Mouse (Mus musculus) right cerebral cortex, postnatal 36 days (tissue): Measurements from ENCODE around the gene Opa1.
A peak's percentile ranks its signal among the peaks of the same experiment; 100 is the strongest.

Experiments used
- DNase-seq, 2 experiments: peaks; one replicate each; pipeline ENCODE4 v3.0.0; 2022; ENCODE audit warnings: low spot score in 2 of 2, mixed read lengths in 1 of 2

Gene Opa1

DNA sequence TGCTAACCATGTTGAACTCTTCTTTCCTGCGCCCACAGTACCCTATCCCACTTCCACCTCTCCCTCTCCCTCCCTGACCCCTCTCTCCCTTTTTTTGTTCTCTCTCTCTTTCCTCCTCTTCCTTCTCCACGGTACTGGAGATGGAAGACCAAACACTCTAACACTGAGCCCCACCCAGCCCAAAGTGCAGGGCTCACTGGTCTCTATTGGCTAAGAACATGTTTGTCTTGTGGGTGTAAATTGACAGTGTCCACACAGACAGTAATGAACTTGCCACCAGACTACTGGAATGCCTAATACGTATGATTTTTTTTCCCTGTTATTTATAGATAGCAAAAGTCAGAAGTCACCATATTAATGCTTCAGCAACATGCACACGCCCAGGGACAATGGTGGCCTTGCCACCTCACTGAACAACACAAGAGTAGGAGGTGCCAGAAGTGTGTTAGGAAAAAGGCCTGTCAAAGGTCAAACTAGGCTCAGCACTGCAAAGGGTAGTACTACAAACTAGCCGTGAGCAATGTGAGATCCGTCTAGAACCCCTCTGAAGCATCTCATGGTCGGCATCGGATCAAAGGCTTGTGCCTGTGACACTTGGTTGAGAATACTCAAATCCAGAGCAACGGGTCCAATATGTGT, 77.2 kb downstream of the Opa1 start:
- no peak for DNase-seq

DNA sequence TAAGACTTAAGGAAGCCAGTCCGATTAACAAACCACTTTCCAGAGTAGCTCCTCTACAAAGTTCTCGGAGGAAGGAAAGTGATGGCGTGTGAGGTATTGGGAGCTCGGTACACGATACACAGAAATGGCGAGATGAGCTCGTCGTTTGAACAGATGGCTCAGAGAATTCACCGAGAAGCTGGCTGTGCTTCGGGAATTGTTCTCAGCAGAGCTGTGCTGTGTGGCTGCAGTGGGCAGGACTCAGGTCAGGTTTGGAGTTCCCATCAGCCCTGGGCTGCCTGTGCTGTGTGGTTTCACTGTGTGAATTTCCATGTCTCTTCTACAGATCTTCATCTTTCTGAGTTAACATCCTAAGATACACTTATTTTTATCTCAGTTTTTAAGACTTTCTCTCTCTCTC, 77.8 kb downstream of the Opa1 start:
- DNase-seq, result no peak

DNA sequence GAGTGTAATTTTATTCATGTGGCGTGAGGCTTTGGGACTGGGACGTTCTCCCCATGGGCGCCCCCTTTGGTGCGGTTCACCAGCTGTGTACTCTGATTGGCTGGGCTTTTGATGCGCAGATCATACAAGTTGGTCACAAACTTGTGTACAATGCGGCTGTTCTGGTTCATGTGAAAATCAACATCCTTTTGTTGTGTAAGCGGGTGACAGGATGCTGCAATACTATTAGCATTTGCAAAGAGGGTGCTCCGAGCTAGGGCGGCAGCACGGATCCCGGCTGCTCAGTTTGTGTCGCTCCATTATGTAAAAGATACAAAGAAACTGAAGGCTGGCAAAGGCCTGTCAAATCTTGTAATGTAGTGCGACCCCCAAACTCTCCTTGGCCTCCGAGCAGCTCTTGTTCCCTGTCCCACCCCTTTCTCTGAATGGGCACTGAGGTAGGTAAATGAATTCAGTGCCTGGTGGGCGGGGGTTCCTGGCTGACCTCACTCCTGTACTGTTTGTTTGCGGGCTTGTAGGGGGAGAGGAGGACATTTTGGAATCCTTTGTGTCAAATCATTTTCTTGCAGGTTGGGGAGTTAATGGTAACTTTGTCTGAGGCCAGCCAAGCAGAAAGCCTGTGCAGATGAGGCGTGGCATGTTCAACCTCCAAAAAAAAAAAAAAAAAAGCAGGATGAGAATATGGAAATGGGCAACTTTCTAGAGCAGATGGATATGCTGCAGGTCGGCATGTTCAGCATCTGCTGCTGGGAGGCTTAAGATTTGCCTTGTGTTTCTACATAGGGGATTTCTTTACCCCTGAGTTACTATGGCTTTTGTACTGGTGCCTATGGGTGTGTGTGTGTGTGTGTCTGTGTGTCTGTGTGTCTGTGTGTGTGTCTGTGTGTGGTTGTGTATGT, 78.8 kb downstream of the Opa1 start:
- DNase-seq, result peak in 1 of 2 experiments; percentile 14

DNA sequence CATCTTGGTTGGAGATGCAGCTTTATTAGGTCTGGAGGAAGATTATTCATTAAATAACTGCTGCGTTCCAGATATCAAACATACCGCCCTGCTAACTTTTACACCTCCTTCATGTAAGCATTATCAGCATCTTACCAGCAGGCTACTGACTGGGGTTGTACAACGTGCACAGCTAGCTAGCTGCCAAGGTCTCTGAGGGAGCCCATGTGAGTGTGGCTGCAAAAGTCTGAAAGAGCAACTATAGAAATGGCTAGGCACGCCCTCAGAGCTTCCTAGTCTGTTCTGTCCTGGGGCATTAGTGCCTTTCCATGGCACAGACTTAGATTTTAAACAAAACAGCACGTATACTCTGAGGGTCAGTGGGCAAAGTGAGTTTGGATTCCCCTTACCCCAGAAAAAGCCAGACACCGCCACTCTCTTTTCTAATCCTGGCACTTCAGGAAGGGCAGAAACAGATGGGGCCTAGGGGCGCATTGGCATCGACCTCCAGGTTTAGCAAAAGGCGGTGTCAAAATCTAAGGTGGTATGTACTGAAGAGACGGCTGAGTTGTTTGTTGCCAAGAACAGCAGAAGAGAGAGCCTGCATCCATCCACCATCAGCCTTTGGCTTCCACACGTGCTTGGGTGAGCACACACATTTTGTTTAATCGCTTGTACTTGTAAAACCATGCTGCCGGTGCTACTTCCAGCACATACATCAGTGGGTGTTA, 80.1 kb downstream of the Opa1 start:
- no peak for DNase-seq

DNA sequence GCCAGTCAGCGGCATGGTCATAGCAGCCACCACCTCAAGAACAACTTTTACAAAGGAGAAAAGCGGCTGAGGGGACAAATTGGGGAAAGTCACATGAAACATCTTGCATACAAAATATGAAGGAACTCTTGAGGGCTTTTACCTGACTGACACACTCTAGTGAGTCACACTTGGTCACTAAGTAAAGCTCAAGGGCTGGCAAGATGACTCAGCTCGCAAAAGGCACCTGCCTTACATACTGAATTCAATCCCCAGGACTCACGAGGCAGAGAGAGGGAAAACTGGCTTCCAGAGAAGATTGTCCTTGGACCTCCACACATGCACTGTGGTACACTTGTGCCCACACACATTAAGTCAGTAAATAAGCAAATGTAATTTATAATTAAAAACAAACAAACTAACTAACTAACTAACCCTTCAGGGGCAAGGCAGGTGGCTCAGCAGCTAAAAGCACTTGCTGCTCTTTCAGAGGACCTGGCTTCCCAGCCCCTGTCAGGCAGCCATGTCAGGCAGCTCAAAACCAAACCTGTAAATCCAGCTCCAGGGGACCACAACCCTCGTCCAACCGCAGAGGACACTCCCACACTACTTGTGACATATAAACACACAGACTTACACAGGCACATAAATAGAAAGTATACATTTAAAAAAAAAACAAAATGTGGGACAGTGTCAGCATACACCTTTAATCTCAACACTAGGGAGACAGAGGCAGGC, 84.1 kb downstream of the Opa1 start:
- no peak for DNase-seq

DNA sequence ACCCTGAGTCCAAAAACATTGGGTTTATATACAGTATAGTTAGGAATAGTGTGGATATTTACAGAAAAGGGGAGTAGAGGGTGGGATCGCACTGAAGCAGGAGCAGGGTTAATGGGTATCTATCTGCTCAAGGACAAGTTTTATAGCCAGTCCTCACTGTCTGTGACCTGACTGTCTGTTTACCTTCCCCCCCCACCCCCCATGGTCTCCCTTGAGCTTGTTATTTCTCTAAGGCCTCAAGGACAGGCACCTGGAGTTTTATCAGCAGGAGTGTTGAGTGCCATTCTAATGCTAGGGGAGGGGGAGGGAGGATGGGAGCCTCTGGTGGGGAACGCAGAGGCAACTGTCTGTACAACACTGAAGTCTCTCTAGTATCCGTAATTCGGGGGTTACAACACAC, 85.3 kb downstream of the Opa1 start:
- DNase-seq, result no peak

DNA sequence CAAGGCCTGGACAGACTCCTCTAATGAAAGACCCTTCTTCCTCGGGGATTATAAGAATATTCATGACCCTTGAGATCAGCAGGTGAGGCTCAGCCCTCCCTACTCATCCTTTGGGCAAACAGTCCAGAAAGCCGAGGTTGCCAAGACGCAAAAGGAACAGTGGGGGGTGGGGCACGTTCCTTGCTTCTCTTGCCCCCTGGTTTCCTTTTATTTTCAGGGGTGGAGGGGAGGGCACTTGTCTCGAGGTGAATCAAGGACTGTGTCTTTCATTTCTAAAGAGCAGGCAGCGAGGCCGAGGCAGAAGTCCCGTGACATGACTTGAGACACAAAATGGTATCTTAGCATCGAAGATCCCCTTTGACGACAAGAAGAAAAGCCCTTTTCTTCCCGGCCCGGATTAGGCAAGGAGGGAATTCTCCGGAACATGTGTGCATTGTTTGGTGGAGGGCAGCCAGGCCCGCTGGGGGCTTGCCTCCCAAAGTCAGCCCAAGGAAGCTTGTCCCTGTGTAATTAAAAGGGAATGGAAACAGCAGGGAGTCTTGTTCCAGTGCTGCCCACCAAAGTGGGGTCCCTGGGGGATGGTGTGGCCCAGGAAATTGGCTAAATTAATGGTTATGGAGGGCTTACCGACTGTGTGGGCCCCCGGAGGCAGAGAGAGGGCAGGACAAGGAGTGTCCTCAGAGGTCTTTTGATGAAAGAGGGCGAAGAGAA, 88.0 kb downstream of the Opa1 start:
- DNase-seq, result no peak

DNA sequence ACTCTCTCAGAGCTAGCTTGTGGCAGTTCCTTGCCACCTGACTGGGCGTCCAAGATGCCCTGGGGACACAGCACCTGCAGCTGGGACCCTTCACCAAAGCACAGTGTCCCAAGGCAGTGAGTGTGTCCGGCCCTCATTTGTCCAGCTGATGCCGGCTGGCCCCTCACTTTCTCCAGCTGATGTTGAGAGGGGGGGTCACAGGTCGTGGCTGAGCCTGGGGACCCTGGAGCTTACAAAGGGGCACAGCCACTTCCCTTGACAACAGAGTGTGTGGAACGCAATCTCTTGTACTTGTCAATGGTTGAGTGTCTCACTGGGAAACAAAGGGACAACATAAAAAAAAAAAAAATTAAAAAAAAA, 88.5 kb downstream of the Opa1 start:
- no peak for DNase-seq

DNA sequence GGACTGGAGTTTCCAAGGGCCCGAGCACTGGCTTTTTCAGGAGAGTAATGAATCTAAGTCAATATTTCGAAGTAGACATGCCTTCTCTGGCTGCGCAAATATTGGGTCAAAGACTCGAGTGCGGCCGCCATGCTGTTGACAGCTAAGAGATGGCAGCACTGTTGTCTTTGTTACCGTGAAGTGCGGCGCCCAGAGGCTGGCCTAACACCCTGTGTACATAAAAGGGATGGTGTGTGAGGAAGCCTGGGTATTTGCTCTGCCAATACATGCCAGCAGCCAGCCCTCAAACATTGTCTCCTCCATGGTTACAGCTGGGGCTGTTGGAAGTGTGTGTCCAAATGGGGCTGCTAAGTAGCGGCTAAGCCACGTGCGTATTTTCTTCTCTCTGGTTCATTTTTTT, 89.3 kb downstream of the Opa1 start:
- no peak for DNase-seq

DNA sequence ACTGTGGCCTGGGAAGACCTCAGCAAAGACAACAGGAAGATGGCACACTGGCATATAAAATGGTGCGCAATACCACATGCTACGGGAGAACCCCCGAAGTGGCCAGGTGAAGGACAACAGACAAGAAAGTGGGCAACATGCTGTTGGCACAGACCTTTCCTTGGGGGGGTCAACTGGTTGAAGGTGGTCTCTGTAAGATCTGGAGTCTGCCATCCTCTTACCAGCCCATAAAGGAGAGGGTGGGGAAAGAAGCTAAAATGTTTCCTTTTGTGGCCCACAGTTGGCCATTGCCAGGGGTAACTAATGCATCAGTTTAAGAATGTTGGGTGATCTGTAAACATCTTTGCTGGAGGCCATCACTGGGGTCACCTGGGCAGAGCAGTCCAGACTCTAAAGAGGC, 91.7 kb downstream of the Opa1 start:
- DNase-seq, result no peak

DNA sequence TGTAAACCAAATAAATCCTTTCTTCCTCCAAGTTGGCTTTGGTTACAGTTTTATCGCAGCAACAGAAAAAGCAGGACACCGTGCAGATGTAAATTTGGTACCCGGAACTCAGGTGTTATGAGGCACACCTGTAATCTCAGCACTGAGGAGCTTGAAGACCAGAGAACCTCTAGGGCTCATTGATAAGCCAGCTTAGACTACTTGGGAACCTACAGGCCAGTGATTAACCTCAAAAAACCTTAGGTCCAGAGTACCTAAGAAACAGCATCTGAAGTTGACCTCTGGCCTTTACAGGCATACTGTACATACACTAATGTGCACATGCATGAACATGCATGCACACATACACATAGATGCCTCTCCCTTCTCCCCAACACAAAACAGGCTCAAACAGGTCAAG, 94.1 kb downstream of the Opa1 start:
- no peak for DNase-seq

DNA sequence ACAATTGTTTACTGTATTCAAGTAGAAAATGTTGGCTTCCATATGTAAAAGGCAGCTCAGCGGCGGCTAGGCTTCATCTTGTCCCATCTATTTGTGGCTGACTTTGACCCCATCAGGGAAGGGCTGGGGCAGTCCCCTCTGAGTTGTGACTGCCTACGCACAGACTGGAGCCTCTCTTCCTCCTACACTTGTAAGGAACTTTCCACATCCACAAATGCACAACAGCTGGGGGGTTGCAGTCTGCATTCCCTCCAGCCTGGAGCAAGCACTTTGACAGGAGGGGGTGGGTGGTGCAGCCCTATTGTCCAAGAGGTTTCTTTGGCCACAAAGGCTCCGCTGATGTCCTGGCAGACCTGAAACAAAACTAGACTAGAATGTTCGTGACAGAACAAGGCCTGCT, 100.5 kb downstream of the Opa1 start:
- DNase-seq, result no peak

DNA sequence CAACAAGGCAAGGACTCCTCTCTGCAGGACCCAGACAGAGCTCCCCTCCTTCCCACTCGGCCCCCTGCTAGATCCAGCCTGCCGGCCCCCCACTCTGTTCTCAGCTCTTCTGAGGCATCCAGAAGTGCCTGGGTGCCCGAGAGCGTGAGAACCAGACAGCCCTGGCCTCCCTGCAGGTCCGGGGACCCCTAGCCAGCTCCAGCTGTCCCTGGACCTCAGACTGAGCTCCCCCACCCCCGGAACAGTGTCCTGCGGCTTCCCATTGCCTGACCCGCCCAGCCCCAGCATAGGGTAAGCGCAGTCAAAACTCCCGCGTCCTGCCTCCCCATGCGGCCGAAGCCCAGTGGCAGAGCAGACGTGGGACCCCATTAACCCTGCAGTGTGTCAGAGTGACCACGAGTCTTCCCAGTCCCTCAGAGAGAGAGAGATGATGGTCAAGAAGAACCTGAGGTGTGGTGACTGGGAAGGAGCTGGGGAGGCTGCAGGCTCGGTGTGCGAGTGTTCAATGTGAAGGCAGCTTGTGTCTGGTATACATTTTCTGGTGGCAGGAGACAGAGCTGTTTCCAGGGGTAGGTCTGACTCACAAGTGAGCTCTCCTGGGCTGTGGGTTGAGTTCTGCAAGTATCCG, 101.5 kb downstream of the Opa1 start:
- no peak for DNase-seq

DNA sequence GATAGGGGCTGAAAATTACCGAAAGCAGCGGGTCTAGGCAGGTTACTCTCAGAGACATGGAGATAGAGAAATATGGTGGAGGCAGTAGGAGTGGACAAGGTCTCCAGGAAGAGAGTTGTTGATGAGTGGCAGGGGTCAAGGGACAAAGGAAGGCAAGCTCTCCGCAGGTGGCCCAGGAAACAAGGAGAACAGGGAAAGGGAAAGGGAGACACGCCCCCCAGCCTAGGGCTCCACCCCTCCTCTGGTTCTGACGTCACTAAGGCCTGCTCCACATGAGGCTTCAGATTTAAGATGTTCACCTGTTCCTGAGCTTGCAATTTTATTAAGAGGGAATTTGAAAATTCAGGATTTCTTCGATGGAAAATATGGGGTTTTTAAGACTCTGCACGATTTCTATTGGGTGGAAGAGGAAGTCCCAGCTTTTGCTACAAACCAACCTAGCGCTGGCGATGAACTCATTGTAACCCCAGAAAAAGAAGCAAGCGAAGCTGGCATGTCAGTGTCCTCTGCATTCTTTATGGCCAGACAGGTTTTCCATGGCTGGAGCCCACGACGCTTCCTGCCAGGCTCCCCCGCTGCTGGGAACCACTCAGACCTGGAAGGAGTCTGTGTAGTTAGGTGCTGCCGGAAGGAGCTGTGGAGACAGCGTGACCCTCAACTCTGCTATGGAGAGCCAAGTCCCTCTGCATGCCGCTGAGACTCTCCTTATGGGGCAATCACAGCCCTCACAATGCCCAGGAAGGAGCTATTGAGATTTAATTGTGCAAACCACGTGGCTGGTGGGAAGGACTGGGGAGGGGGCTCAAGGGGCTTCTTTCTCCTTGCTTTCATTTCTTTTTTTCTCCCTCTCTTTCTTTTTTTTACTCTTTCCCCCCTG, 103.7 kb downstream of the Opa1 start:
- DNase-seq, result no peak

DNA sequence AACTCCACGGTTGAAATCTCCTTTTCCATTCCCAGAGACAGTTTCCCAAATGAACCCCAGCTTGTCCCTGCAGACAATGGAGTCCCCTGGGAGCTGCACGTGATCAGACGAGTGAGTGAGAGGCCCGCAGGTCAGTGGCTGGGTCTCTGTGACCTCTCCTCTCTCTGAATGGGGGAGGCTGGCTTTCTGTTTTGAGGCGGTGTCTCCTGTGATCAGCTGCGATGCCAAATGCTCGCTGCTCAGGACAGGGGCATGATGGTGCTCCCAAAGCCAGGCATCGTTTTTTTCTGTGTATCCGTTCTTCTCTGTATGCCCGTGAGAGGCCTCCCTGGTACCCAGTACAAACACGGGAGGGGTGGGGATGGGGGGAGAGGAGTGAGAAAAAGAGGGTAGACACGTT, 104.4 kb downstream of the Opa1 start:
- no peak for DNase-seq

DNA sequence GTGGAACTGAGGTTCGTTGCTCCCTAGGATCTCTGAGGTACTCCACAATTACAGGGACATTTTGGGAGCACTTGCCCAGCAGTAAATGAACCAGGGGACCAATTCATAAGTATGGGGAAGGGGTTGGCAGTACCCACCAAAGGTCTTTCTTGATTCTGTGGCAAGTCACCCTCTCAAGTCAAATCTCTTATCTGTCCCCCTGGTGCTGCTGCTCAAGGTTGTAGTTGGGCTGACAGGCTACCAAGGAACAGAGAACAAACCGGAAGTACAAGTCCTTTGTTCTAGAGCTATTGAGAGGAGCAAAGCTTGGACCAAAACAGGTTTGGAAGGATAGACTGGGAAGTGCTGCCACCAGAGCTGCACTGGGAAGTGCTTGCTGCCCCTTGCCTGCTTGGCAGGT, 105.0 kb downstream of the Opa1 start:
- no peak for DNase-seq

DNA sequence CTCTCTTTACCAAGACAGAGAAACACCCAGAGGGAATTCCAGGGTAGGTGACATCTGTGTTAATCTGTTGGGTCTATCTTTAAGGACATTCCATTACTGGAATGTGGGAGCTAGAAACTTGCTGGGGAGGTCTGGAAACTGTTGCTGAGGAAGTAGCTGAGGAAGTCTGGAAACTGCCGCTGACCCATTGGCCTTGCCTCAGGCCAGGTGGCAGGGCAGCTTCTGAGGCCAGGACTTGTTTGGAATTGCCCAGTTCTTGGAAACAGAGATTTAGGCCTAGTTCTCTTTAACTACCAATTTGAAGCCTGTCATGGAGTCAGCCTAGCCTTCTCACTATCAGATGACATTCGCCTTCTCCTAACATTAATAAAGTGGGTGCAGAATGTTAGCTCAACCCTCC, 105.5 kb downstream of the Opa1 start:
- DNase-seq, result no peak

DNA sequence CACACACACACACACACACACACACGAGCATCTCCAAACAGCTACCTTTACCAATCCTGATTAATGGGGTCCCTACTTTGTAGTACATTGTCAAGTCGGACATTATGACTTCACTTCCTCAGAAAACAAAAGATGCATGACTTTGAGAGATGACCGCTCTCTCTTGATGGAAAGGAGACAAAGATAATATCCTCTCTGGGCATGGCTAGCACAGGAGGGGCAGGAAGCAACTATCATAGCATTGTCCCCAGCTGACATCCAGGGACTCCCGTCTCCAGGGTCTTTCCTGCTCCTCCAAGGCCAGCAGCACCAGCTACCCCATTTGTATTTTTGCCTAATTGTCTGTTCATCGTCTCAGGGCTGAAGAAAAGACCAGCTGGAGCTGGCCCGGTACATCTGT, 107.0 kb downstream of the Opa1 start:
- no peak for DNase-seq

DNA sequence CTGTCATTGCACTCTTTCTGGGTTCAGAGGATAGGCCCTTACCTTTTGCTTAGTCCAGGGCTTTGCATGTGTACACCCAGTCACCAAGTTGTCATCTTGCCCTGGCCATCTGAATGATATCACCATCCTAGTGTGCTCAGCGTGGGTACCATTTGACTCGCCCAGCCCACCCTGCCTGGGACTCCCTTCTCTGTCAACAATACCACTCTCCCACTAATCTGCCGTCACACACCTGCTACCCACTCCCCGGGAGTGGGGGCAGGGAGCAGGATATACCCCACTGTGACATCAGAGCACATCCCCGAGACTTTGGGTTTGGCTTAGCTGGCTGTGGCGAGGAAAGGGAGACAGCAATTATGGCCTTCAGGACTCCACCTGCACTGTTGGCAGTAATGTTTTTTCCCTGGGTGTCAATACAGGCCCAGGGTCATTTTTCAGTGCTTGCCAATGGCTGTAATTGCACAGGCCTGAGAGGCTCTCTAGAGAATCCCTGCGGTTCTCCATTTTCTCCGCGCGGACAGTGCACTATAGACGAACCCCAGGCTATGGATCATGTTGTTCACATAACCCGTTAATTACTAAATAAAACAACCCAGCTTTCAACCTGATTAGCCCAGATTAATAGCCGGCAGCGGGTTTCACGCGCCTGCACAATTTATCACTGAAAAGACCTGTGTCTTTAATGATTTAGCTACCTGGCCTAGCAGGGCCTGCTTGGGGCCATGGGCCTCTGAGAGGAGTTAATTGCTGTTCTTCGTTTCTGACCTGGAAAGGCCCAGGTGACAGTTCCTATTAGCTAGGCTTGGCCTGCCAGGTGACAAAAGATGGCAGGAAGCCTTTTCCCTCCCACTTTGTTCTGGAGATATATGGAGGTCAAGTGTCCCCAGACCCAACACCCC, 109.1 kb downstream of the Opa1 start:
- DNase-seq, result no peak
